Mouse (Mus musculus) thymus, postnatal 10 days (tissue): ENCODE measurements around the gene Ndufa12.
A peak's percentile ranks its signal among the peaks of the same experiment; 100 is the strongest.

Experiments
- DNase-seq, 2 experiments: peaks; one replicate each; pipeline ENCODE4 v3.0.0; 2021; ENCODE audit warnings: low spot score in 2 of 2

Gene Ndufa12

DNA sequence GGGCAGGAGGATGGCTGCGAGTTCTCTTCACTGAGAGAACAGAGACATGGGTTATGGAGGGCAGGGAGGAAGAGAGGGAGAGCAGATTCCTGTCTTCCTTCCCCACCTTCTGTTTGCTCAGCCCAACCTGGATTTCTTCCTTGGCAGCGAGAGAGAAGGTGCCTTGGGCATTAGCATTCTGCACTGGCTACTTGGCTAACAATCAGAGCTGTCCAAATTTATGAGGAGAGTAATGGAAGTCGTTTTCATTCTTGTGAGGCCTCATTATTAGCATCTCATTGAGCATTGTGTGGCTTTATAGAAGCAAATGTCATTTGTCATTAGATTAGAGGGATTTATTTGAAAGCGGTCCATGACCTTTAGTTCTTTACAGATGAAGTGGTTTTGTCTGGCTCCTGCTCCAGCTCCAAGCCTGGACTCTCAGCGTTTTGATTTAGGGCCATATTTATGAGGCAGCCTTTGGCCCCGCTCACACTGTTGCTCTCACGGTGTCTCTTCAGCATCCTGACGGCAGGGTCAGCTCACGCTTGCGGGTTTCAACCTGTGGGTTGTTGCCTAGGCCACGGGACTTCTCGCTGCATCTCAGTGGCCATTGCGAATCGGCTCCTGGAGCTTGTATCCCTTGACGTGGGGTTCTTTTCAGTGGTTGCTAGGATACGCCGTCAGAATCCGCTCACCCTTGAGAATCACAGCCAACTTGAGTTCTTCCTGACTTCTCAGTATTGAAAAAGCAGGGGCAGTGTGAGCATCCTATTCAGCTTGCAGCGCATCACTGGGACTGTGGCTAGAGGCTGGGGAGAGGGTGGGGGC, 31.9 kb downstream of the Ndufa12 start:
- DNase-seq, result no peak

DNA sequence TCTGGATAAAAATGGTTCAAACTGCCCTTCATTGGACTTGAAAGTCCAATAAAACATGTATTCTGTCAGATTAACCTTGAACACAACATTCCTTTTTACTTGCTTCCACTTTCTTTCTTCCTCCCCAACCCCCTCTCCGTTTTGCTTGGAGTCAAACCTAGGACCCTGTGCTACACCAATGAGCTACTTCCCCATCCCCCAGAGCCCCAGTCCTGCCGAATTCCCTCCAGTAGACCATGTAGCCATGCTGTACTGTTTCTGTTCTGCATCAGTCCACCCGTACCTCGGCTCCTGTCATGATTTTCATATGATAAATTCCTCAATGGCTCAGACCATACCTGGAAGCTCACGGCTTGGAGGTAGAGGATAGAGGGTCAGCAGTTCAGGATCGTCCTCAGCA, 32.5 kb downstream of the Ndufa12 start:
- no peak for DNase-seq

DNA sequence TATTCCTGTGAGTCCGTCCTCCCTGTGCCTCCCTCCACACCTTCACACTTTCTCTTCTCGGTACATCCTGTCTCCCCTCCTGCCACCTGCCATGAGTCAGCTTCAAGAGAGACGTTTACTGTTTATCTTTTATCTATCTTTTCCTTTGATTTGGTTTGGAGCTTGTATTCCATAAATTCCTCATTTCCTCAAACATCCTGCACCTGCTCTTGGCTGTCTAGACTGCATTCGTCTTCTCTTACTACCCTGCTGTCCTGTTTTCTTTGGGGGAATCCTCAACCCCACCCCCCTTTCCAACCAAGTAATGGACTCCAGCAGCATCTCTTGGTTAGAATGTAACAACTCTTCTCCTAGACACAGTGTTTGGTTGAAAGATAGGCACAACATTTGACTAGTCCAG, 36.7 kb downstream of the Ndufa12 start:
- DNase-seq, result no peak

DNA sequence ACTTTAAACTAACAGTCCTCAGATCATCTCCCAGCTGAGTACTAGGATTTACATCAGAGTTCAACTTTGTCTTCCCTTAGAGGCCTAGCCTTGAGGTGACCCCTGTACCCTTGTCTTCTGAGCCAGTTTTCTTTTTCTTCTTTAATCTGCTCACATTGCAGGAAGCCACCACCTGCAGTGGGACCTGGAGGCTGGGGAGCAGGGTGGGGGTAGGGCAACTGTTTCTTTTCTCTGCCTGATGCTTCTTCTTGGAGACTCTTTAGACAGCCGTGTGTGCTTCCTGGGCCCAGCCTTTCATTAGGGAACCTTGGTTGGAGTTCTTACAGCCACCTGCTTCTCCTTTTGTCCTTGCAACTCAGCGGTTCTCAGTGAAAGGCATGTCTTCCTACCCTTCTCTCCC, 42.8 kb downstream of the Ndufa12 start:
- peak; percentile 64 to 67 for DNase-seq

DNA sequence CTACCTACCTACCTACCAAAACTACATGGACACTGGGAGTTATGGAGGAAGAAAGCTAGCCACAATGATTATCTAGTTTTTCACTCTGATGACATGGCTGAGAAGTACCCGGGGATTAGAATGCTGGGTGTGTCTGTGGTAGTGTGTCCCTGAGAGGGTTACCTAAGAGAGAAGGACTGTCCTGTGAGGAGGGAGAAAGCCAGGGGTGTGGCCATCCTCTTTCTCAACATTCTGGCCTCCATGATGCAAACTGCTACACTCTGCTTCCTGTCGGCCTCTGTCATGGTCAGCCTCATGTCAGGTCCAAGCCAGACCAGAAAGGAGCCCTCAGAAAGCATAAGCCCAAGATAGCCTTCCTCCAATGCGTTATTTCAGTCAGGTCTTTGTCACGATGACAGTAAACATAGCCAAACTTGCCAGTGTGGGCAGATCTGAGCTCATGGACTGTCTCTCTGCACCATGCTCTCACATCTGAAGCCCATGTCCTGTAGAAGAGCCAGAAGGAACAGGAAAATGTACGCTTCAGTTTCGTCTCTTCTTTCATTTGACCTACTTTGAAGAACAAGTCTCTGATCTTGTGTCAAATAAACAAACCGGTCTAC, 49.3 kb downstream of the Ndufa12 start:
- peak in 1 of 2 experiments; percentile 23 for DNase-seq

DNA sequence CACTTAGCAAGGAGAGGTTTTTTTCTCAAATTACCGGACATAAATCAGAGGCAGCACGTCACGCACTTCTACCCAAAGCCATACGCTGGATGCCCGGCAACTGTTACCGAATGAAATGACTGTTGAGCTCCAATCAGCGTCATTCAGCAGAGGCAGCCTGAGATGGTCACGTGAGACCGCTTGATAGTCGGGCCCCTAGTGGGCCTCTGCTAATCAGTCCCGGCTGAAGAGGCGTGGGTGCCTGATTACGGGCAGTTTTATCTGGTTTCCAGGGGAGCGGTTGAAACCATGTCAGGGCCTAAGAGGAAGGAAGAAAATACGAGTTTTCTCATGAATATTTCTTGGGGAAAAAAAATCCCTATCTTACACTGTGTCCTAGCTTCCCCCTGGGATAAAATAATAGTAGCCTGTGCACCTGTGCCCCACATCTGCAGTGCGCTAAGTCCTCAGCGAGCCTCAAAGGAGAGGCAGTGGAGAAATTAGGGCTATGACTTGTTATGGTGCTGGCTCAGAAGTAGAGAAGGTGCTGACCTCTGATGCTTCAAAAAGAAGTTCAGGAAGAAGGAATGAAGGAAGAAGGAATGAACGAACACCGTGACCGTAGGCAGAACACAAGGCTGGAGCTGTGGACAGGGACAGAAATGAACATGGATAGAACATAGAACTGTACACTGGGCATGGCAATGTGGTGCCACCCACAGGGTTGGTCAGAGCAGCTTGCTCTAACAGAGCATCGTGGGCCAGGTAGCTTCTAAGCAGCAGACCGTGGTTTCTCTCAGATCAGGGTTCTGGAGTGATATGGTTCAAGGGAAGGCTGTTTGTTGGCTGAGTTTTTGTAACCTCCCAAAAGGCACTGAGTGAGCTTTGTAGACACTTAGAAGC, 51.3 kb downstream of the Ndufa12 start:
- DNase-seq, result no peak

DNA sequence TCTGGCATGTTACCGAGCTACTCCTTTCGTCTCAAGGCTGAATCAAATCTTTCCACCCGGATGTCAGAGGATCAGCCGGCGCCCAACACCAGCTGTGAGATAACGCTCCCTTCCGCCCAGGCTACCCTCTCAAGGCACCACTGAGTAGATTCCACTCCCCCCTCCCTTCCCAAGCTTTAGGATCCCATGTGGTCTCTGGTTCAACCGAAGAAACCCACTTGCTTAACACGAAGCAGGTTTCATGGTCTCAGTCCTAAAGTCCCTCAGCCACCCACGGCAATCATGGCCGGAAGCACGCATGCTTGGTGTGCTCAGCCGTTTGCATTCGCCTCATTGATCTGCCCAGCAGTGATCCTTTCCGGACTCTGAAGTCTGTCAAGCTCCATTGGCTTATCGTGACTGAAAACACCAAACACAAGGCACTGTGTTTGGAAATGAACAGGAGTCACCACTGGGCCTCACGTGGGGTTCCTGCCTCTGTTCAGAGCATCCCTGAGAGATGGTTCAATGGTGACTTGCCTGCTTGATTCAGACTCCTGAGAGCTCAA, 54.8 kb downstream of the Ndufa12 start:
- no peak for DNase-seq

DNA sequence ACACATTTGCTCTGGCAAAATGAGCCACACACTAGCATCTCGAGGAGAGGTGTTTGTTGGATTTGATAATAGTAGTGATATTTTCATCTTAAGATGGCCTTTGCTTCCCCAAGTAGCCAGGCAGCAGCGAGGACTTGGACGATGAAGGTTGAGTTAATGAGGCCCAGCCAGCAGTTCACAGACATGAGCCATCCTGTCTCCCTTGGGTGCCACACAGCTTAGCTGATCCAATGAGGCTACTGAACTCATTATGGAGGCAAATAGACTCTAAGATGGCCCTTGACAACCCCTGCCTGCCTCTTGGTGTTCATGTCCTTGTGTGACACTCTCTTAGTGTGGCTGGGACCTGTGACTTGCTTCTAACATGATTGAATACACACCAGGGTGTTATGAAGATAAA, 56.2 kb downstream of the Ndufa12 start:
- no peak for DNase-seq

DNA sequence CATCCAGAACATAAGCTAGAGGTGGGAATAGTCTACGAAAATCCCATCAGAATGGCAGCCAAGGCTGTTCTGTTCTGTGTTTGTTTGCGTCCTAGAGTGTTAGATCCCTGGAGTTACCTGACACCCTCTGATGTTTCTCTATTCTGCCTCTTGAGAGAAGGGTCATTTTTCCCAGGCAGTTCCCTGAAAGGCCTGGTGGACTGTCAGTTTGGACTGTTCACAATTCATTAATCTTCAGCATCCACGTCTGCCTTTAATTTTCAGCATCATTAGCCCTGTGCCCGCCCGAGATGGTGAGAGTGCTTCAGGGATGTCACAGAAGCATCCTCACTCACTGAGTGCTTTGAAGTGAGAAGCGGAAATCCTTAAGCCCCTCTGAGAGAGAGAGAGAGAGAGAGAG, 57.2 kb downstream of the Ndufa12 start:
- DNase-seq, result no peak

DNA sequence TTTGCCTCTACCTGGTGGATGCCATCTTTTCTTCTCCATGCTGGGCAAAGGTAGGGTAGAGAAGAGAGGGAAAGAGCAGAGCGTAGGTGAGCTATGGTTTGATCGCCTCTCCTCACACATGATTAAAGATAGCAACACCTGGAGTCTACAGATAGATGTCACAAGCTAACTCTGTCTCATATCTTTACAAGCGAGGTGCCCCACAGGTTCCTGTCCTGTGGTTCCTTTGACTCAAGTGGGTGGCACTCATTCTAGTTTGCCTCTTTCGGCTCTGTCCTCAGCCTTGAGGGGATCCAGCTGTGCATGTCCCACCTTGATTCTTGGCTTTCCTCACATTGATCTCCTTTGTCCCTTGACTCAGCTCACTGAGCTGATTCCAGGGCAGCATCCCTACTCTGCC, 58.0 kb downstream of the Ndufa12 start:
- DNase-seq, result no peak

DNA sequence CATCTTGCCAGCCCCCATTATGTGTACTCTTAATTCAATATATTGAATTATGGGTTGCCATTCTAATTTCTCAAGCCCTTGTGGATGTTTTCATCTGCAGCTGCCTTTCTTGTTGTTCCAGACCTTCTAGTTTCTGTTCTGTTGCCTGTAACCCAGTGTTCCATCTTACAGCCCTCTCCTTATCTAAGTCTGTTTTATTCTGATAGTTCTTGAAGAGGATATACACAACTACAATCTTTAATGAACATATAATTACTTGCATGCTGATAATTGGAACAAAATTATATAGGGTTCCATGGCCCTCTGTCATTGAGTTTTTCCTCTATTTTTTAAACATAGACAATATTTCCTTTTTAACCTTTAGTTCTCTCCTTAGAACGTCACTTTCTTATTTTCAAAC, 62.0 kb downstream of the Ndufa12 start:
- DNase-seq, result no peak

DNA sequence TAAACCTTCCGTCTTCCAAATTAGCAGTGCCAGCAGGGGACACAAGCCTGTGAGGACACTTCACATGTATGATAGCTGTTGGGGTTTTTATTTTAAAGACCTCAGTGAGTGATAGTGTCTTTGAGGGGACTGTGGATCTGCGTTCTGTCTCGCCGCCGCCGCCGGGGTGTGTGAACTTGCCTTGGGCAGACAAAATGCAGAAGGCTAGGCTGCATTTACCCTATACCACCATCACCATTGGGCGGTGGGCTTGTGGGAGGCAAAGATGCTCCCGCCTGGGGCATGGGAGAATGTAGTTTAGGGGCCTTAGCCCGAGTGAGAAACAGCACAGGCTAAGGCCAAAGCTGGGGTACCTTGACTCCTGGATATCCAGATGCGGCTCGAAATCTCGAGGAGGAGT, 64.1 kb downstream of the Ndufa12 start:
- DNase-seq, result no peak

DNA sequence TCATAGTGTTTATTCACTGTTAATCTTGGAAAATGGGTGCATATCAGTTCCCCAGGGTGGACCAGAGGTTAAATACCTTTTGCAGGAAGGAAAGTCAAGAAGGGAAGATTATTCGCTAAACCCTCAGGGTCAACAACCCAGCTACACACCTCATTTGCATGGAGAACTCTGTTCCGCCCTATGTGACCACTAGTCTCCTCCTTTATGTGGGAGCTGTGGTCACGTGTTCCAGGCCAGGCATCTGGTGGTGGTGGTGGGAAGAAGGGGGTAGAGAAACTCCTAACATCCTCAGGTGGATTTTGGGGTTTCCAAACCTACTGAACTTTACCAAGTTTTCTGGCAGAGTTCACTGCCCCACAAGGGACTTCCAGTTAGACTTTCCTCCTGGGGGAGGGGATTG, 64.7 kb downstream of the Ndufa12 start:
- no peak for DNase-seq

DNA sequence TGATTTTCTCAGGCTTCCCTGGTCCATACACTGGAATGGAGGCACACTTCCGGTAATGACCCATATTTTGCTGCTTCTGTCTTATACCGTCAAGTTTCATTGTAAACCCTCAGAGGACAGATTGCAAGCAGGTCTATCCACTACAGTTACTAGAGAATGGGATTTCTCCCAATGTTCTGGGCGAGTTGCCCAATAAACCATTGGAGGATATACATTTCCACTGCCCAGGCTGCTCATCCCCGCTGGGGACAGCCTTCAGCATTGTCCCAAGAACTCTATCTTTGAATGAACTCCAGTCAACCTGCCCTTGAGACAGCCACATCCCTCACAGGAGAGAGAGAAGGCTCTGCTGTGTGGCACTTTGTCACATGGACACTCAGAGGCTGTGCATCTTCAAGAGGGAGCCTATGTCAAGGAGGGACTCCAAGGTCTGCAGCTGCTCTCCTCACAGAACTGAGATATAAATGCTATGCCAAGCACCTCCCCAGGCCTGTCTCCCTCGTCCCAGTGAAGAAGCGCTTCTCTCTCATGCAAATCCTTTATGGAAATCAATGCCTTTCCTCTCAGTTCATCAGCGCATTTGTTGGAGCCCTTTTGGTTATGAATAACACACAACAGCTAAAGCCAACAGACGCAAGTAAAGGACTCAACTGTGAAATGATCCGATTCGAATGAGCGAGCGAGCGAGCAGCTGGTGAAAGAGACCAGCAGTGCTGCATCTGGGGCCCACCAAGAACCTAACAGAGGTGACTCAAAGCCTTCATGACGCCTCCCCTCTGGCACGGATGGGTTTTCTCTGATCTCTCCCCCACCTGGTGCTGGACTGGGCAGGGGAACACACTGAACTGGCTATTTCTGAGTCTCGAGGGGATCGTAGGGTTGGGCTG, 67.4 kb downstream of the Ndufa12 start:
- no peak for DNase-seq
